Mouse (Mus musculus) bone marrow macrophage, adult 2 months (primary cell): ENCODE data around the gene Slc39a11.

ENCODE experiments used
- CTCF ChIP-seq: IDR thresholded peaks from 2 replicates; pipeline ENCODE4 v1.5.1; 2012; ENCODE audit warnings: low read depth, mild to moderate bottlenecking, low read length, moderate library complexity
- POLR2A ChIP-seq: IDR thresholded peaks from 2 replicates; pipeline ENCODE4 v1.6.1; 2012; ENCODE audit warnings: mild to moderate bottlenecking, low read depth, low read length, borderline replicate concordance

DNA sequence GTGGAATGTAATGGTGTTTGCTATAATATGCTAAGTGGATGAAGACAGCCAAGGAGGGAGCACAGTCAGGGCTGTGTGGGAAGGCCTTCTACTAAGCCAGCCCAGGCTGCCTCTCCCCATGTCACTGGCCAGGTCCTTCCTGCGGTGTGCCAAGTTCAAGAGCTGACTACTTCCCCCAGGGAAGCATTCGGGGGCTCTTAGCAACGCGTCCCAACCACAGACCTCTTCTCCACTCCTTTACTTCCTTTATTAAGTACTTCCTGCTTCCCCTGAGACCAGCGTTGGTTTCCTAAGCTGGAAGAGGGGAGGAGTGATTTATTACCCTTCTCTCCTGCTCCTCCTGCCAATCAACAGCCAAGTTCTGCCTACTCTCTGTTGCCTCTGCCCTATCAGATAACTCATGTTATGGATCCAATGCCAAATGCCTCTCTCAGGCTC, 315.4 kb downstream of the Slc39a11 start:
- TF ChIP-seq POLR2A (no peak), CTCF (no peak)
